Mouse (Mus musculus): ENCODE data around the gene Slc47a1. TPM values are rescaled to one million over a fixed set of nuclear protein-coding genes. Genes with fewer than 3 reads are reported as not detected.
A peak's percentile ranks its signal among the peaks of the same experiment; 100 is the strongest.

Gene Slc47a1
- polyA plus RNA-seq, 1 experiment from 2014 or later, result not detected

- no peaks in the 10 kb centered on the region for H3K9me3 ChIP-seq (ENCODE audit: control insufficient read depth, low read length)
- H3K9ac ChIP-seq (replicated peaks; ENCODE audit: low read depth, low read length), result no peak overlapping the region
- WGBS, result 88% methylated on average over 9 of the region's 9 CpGs
- no peak for ATAC-seq (ENCODE audit: low read depth)
- H3K4me1 ChIP-seq (ENCODE audit: control insufficient read depth, insufficient read depth, low read length), result no peaks in the 10 kb centered on the region
- no peak overlapping the region for H3K27ac ChIP-seq (ENCODE audit: low read depth, low read length)
- no peak overlapping the region for H3K4me2 ChIP-seq (ENCODE audit: low read depth, low read length)
- no peak overlapping the region for H3K4me3 ChIP-seq (ENCODE audit: low read depth, low read length)
- H3K27me3 ChIP-seq (ENCODE audit: control insufficient read depth, insufficient read depth, low read length), result no peaks in the 10 kb centered on the region
- no peaks in the 10 kb centered on the region for H3K36me3 ChIP-seq (ENCODE audit: control insufficient read depth, insufficient read depth, low read length)
Observed at GRCm38 (mm10) chr11:61356600-61356999, 21.5 kb downstream of the Slc47a1 start.

DNA sequence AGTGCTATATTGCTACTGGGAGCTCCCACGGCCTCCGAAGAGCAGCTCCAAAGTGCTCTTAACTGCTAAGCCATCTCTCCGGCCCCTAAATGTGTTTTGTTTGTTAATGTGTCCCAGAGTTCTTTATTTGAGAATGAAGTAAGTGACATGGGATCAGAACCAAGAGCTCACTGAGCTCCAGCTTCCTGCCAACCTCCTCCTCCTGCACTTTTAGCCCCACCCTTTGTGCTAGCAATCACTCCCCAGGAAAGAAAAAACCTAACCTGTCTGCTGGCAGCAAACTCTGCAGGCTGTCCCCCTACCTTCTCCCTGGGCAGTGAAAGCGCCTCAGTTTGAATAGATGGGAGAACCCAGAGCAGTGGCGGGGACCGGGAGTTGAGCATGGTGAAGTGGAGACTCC is 22.0 kb downstream of the Slc47a1 start:
- H3K9ac ChIP-seq (replicated peaks; ENCODE audit: low read depth, low read length), result no peak overlapping the region
- no peak overlapping the region for H3K27ac ChIP-seq (ENCODE audit: low read depth, low read length)
- H3K4me2 ChIP-seq (ENCODE audit: low read depth, low read length), result no peak overlapping the region
- H3K27me3 ChIP-seq (ENCODE audit: control insufficient read depth, insufficient read depth, low read length), result no peaks in the 10 kb centered on the region
- H3K4me1 ChIP-seq (ENCODE audit: control insufficient read depth, insufficient read depth, low read length), result no peaks in the 10 kb centered on the region
- no peaks in the 10 kb centered on the region for H3K36me3 ChIP-seq (ENCODE audit: control insufficient read depth, insufficient read depth, low read length)
- no peak for ATAC-seq (ENCODE audit: low read depth)
- H3K4me3 ChIP-seq (ENCODE audit: low read depth, low read length), result no peak overlapping the region
- WGBS, result 74% methylated on average over 6 of the region's 6 CpGs
- H3K9me3 ChIP-seq (ENCODE audit: control insufficient read depth, low read length), result no peaks in the 10 kb centered on the region

GRCm38 (mm10) chr11:61355351-61355750 is 22.8 kb downstream of the Slc47a1 start:
- H3K9ac ChIP-seq (replicated peaks; ENCODE audit: low read depth, low read length), result no peak overlapping the region
- H3K27me3 ChIP-seq (ENCODE audit: control insufficient read depth, insufficient read depth, low read length), result no peaks in the 10 kb centered on the region
- H3K4me1 ChIP-seq (ENCODE audit: control insufficient read depth, insufficient read depth, low read length), result no peaks in the 10 kb centered on the region
- H3K4me2 ChIP-seq (ENCODE audit: low read depth, low read length), result no peak overlapping the region
- no peak overlapping the region for H3K27ac ChIP-seq (ENCODE audit: low read depth, low read length)
- no peaks in the 10 kb centered on the region for H3K9me3 ChIP-seq (ENCODE audit: control insufficient read depth, low read length)
- 87% methylated on average over 5 of the region's 5 CpGs for WGBS
- H3K36me3 ChIP-seq (ENCODE audit: control insufficient read depth, insufficient read depth, low read length), result no peaks in the 10 kb centered on the region
- ATAC-seq (ENCODE audit: low read depth), result no peak
- H3K4me3 ChIP-seq (ENCODE audit: low read depth, low read length), result no peak overlapping the region

DNA sequence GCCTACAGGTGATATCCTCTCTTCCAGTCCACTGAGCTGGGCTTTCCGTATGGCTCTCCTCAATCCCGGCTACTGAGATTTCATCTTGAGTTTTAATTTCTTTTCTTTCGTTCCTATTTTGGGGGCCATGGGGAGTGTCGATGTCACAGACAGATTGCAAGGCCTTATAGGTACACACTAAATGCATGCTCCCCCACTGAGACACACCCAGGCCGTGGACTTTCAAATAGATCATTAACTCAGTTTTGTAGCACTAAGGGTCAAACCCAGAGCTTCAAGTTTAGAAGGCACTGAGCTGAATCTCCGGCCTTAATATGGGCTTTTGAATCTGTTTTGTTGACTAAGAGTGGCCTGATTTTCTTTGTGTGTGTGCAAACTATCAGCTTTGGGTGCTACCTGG is 23.8 kb downstream of the Slc47a1 start:
- H3K27me3 ChIP-seq (ENCODE audit: control insufficient read depth, insufficient read depth, low read length), result no peaks in the 10 kb centered on the region
- no peak for ATAC-seq (ENCODE audit: low read depth)
- no peak overlapping the region for H3K9ac ChIP-seq (replicated peaks; ENCODE audit: low read depth, low read length)
- 79% methylated on average over 6 of the region's 6 CpGs for WGBS
- H3K4me2 ChIP-seq (ENCODE audit: low read depth, low read length), result no peak overlapping the region
- H3K4me1 ChIP-seq (ENCODE audit: control insufficient read depth, insufficient read depth, low read length), result no peaks in the 10 kb centered on the region
- H3K4me3 ChIP-seq (ENCODE audit: low read depth, low read length), result no peak overlapping the region
- H3K27ac ChIP-seq (ENCODE audit: low read depth, low read length), result no peak overlapping the region
- no peaks in the 10 kb centered on the region for H3K36me3 ChIP-seq (ENCODE audit: control insufficient read depth, insufficient read depth, low read length)
- no peaks in the 10 kb centered on the region for H3K9me3 ChIP-seq (ENCODE audit: control insufficient read depth, low read length)

GRCm38 (mm10) chr11:61353038-61353437 is 25.1 kb downstream of the Slc47a1 start:
- no peaks in the 10 kb centered on the region for H3K9me3 ChIP-seq (ENCODE audit: control insufficient read depth, low read length)
- 59% methylated on average over 2 of the region's 2 CpGs for WGBS
- no peak overlapping the region for H3K27ac ChIP-seq (ENCODE audit: low read depth, low read length)
- no peak overlapping the region for H3K4me3 ChIP-seq (ENCODE audit: low read depth, low read length)
- no peaks in the 10 kb centered on the region for H3K36me3 ChIP-seq (ENCODE audit: control insufficient read depth, insufficient read depth, low read length)
- H3K4me2 ChIP-seq (ENCODE audit: low read depth, low read length), result no peak overlapping the region
- ATAC-seq (ENCODE audit: low read depth), result no peak
- H3K27me3 ChIP-seq (ENCODE audit: control insufficient read depth, insufficient read depth, low read length), result no peaks in the 10 kb centered on the region
- H3K9ac ChIP-seq (replicated peaks; ENCODE audit: low read depth, low read length), result no peak overlapping the region
- H3K4me1 ChIP-seq (ENCODE audit: control insufficient read depth, insufficient read depth, low read length), result no peaks in the 10 kb centered on the region

GRCm38 (mm10) chr11:61352138-61352651 is 25.9 kb downstream of the Slc47a1 start:
- Histone ChIP-seq H3K4me3 (ENCODE audit: low read depth, low read length) (no peak overlapping the region), H3K27ac (ENCODE audit: low read depth, low read length) (no peak overlapping the region), H3K4me1 (ENCODE audit: control insufficient read depth, insufficient read depth, low read length) (no peaks in the 10 kb centered on the region), H3K9ac (replicated peaks; ENCODE audit: low read depth, low read length) (no peak overlapping the region), H3K27me3 (ENCODE audit: control insufficient read depth, insufficient read depth, low read length) (no peaks in the 10 kb centered on the region), H3K9me3 (ENCODE audit: control insufficient read depth, low read length) (no peaks in the 10 kb centered on the region), H3K36me3 (ENCODE audit: control insufficient read depth, insufficient read depth, low read length) (no peaks in the 10 kb centered on the region), H3K4me2 (ENCODE audit: low read depth, low read length) (no peak overlapping the region)
- ATAC-seq (ENCODE audit: low read depth), result no peak
- 62% methylated on average over 9 of the region's 9 CpGs for WGBS

DNA sequence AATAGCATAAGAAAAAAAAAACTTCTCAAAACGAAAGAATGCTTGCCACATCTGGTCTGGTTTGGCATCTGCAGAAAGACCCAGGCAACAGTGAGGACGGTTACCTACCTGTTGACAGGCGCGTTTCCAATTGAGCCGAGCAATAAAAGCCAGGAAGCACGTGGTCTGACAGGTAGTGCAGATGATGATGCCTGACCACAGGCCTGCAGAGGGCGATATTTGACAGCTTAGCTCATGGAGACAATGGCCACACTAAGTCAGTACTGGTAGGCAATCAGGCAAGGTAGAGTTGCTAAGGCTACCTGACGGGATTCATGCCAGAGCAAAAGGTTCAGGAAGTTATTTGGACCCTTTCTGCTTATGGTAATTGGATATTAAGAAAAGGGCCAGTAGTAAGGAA is 28.8 kb downstream of the Slc47a1 start:
- no peaks in the 10 kb centered on the region for H3K9me3 ChIP-seq (ENCODE audit: control insufficient read depth, low read length)
- H3K9ac ChIP-seq (replicated peaks; ENCODE audit: low read depth, low read length), result no peak overlapping the region
- H3K4me1 ChIP-seq (ENCODE audit: control insufficient read depth, insufficient read depth, low read length), result no peaks in the 10 kb centered on the region
- H3K4me2 ChIP-seq (ENCODE audit: low read depth, low read length), result no peak overlapping the region
- no peak overlapping the region for H3K27ac ChIP-seq (ENCODE audit: low read depth, low read length)
- no peak overlapping the region for H3K4me3 ChIP-seq (ENCODE audit: low read depth, low read length)
- WGBS, result 15% methylated on average over 8 of the region's 8 CpGs
- ATAC-seq (ENCODE audit: low read depth), result no peak
- H3K27me3 ChIP-seq (ENCODE audit: control insufficient read depth, insufficient read depth, low read length), result no peaks in the 10 kb centered on the region
- no peaks in the 10 kb centered on the region for H3K36me3 ChIP-seq (ENCODE audit: control insufficient read depth, insufficient read depth, low read length)

GRCm38 (mm10) chr11:61346133-61346532 is 32.0 kb downstream of the Slc47a1 start:
- ATAC-seq (ENCODE audit: low read depth), result no peak
- Histone ChIP-seq H3K27ac (ENCODE audit: low read depth, low read length) (no peak overlapping the region), H3K4me2 (ENCODE audit: low read depth, low read length) (no peak overlapping the region), H3K9ac (replicated peaks; ENCODE audit: low read depth, low read length) (no peak overlapping the region), H3K9me3 (ENCODE audit: control insufficient read depth, low read length) (no peaks in the 10 kb centered on the region), H3K27me3 (ENCODE audit: control insufficient read depth, insufficient read depth, low read length) (no peaks in the 10 kb centered on the region; the same call in 1 of the 2 replicates), H3K4me1 (ENCODE audit: control insufficient read depth, insufficient read depth, low read length) (peaks cover 6% of the 10 kb centered on the region), H3K36me3 (ENCODE audit: control insufficient read depth, insufficient read depth, low read length) (no peaks in the 10 kb centered on the region), H3K4me3 (ENCODE audit: low read depth, low read length) (no peak overlapping the region)
- WGBS, result 67% methylated on average over 8 of the region's 8 CpGs

- 5% methylated on average over 53 of the region's 61 CpGs for WGBS
- H3K9ac ChIP-seq (replicated peaks; ENCODE audit: low read depth, low read length), result peak within 1 kb of the TSS; percentile 37
- 0 out of 2 replicates have a peak, but pooled peaks have one; percentile 44 for ATAC-seq (ENCODE audit: low read depth)
- H3K4me3 ChIP-seq (ENCODE audit: low read depth, low read length), result peak within 1 kb of the TSS; percentile 35
- H3K4me2 ChIP-seq (ENCODE audit: low read depth, low read length), result peak within 1 kb of the TSS; percentile 66
- H3K4me1 ChIP-seq (ENCODE audit: control insufficient read depth, insufficient read depth, low read length), result peaks cover 6% of the 10 kb centered on the region
- no peaks in the 10 kb centered on the region for H3K9me3 ChIP-seq (ENCODE audit: control insufficient read depth, low read length)
- no peaks in the 10 kb centered on the region for H3K36me3 ChIP-seq (ENCODE audit: control insufficient read depth, insufficient read depth, low read length)
- no peak within 1 kb of the TSS for H3K27ac ChIP-seq (ENCODE audit: low read depth, low read length)
- no peaks in the 10 kb centered on the region; the same call in 1 of the 2 replicates for H3K27me3 ChIP-seq (ENCODE audit: control insufficient read depth, insufficient read depth, low read length)
Observed at GRCm38 (mm10) chr11:61342505-61343420, 35.4 kb downstream of the Slc47a1 start, which contains the start of gene Slc47a2. Gene Slc47a2, minus strand, starts transcription at chr11:61342860.
